Mouse (Mus musculus): ENCODE data around the gene Fam20b. TPM values are rescaled to one million over a fixed set of nuclear protein-coding genes. Genes with fewer than 3 reads are reported as not detected.

Fam20b gene
- 10 to 100 TPM; 21.4 to 22.6 TPM for total RNA-seq (2023)

DNA sequence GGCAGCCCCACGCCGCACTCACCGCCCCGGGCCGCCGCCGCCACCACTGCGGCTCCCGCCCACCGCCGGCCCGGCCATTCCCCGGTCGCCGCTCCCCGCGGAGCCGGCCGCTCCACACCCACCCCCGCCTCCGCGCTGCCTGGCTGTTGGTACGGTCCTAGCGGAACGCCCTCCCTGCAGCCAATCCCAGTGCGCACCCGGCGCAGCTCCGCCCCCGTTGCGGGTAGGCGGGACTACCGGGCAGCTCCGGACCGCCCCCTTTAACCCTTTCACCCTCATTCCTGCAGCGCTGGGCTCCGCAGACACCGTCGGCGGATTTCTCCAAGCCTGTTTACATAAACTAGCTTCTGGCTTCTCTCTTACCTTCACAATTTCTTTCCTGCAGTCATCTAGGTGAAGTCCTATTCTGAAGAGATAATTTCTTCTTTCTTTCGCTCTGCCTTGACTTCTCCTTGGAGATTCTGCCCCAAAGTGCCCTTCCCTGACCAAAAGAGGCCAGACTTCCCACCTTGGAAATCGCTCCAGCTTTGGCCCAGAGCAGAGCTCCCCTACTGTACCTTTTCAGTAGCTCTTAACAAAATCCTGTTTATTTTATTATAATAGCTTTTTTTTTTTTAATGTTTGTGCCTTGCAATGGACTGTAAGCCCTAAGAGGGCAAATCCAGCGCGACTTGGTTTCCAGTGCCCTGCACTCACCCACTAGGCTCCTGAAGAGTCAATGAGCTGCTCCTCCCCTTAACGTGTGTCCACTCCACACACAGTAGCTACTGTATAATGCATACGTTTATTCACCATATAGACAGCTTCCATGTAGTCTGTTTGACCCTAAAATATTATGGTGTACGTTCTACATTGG, at the start of gene Fam20b:
Gene Fam20b, minus strand, starts transcription at position 137 of the 856 bp plus-strand sequence.

DNA sequence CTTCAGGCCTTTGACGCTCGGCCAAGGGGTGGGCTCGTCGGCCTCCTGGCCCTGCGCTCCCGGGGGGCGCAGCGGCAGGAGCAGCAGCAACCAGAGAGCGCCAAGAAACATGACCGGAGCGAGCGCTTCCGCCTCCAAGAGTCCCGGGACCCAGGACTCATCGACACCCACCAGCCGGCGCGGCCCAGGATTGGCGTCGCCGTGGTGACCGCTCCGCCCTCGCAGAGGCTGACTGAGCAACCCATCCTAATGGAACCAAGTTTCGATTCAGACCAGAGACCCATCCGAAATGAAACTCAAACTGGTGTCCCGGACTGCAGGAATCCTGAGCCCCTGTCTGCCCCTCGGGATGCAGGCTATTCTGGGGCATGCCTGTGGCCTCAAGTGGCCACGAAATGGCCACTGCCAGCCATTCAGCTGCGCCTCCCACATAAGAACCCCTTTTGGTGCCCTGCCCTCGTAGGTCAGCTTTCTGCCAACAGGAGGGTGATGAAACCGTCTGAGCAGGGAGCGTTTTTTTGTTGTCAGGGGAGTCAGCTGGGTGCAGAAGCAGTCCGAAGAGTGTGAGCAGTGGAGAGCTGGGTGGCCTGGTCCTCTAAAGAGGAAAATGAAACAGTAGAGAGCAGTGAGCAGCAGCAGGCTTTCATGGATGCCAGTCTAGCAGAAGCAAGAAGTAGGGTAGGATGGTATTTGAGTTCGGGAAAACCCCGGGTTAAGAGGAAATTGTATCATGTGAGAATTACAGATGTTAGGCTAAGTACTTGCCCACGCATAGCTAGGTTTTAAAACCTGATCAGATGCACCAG, 44.5 kb downstream of the Fam20b start, which contains the start of gene Tor3a:
Gene Tor3a, minus strand, starts transcription at position 162 of the 806 bp plus-strand sequence.

Other genes starting within 250 kb of the Fam20b start
- gene Soat1, start 244.8 kb downstream of the Fam20b start, total RNA-seq (2023): 100 to 1,000 TPM; 146 to 179 TPM
- gene Gm10031, start 195.1 kb downstream of the Fam20b start, total RNA-seq (2023): 10 to 100 TPM; 24.6 to 26.8 TPM
- gene Abl2, start 160.3 kb downstream of the Fam20b start, total RNA-seq (2023): 10 to 100 TPM; 12.6 to 12.7 TPM
- 10 to 100 TPM; 14.2 to 18.9 TPM for gene Tor3a, start 44.7 kb downstream of the Fam20b start, total RNA-seq (2023)
- not detected for gene Angptl1, start 119.5 kb upstream of the Fam20b start, total RNA-seq (2023)
- 1 to 10 TPM; 4.1 to 7.0 TPM for gene Ralgps2, start 220.5 kb upstream of the Fam20b start, total RNA-seq (2023)

Measured in neutrophil, adult 83 days (primary cell).